Mouse (Mus musculus) olfactory bulb, adult 2 months (tissue): ENCODE results near the gene Pax5.

Source experiments
- CTCF ChIP-seq: fragments of 200-500 bp; IDR thresholded peaks from 2 replicates; pipeline ENCODE4 v1.5.1; 2012; ENCODE audit warnings: low read depth, mild to moderate bottlenecking, low read length, moderate library complexity; ENCODE audit not compliant: insufficient read depth
- POLR2A ChIP-seq: fragments of 200-500 bp; IDR thresholded peaks from 2 replicates; pipeline ENCODE4 v1.6.1; 2012; ENCODE audit warnings: mild to moderate bottlenecking, low read depth, low read length, moderate library complexity; ENCODE audit not compliant: insufficient read depth

- TF ChIP-seq POLR2A (no peak), CTCF (no peak)
Observed at GRCm38 (mm10) chr4:44479755-44480154, 230.5 kb downstream of the Pax5 start.
